Comparison of ENCODE assay signal across 8 mouse cellular contexts in the genomic region with DNA sequence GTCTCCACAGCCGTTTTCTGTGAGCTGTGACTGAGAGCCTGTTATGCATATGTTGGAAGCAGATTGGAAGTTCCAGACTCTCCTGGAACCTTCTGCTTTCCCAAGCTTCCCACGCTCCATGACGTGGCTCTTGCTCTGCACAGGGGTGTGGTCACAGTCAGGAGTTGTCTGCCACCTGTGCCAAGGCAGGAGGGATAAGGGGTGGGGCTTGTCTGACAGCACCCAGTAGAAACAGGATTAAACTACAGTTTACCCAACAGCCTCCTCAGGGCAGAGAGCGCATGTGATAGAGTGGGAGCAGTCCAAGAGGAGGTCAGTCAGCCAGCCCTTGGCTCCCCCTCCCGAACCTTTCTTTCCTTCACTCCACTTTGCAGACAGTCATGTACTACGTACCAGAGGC. TPM values are rescaled to one million over a fixed set of nuclear protein-coding genes. Genes with fewer than 3 reads are reported as not detected.
DNase-seq lines count a peak whose midpoint lies in the region; ATAC-seq and TF ChIP-seq lines count a peak whose summit lies in the region.

No protein-coding gene starts in this region.

- TF ChIP-seq EP300 in MEL (IDR thresholded peaks at IDR 0.05; ENCODE audit: low read depth in 1 of 2, low read length in 2 of 2): no peak

- H3K9ac ChIP-seq in MEL (ENCODE audit: control insufficient read depth, low read depth, low read length, poor library complexity, severe bottlenecking): no peak overlapping the region
- no peak overlapping the region for H3K9ac ChIP-seq in kidney, embryonic 14.5 days (ENCODE audit: low read depth, low read length)
- no peak overlapping the region for H3K9ac ChIP-seq in neural tube, embryonic 15.5 days (replicated peaks)

- no peak for TF ChIP-seq CTCF in cerebellum, adult 2 months (IDR thresholded peaks at IDR 0.05; ENCODE audit: borderline replicate concordance, insufficient read depth, low read depth, low read length)
- TF ChIP-seq CTCF in MEL (IDR thresholded peaks at IDR 0.05 in 2 of 3, conservative IDR thresholded peaks at IDR 0.05 in 1 of 3; ENCODE audit: control insufficient read depth in 1 of 3, insufficient read depth in 1 of 3, low read depth in 2 of 3, low read length in 3 of 3, poor library complexity in 1 of 3, severe bottlenecking in 1 of 3): no peak
- TF ChIP-seq CTCF in lung, adult 2 months (IDR thresholded peaks at IDR 0.05; ENCODE audit: insufficient read depth, low read length): no peak
- no peak for TF ChIP-seq CTCF in testis, adult 2 months (IDR thresholded peaks at IDR 0.05; ENCODE audit: control insufficient read depth, insufficient read depth, insufficient replicate concordance, low read depth, low read length)

- peaks cover 0 to 6% of the 10 kb centered on the region in 2 experiments; a peak in 2 of 4 replicates for H3K36me3 ChIP-seq in MEL (ENCODE audit: control insufficient read depth in 1 of 2, insufficient read depth in 2 of 2, low read length in 2 of 2)
- H3K36me3 ChIP-seq in kidney, embryonic 14.5 days (ENCODE audit: control insufficient read depth, insufficient read depth, low read length): no peaks in the 10 kb centered on the region
- no peaks in the 10 kb centered on the region for H3K36me3 ChIP-seq in testis, adult 2 months (ENCODE audit: control insufficient read depth, insufficient read depth, low read length)
- 0 out of 2 replicates have a peak, but pooled peaks cover 5% of the 10 kb centered on the region for H3K36me3 ChIP-seq in neural tube, embryonic 15.5 days

- no peak overlapping the region for H3K27ac ChIP-seq in cerebellum, adult 2 months (ENCODE audit: insufficient read depth, low read length)
- H3K27ac ChIP-seq in MEL (ENCODE audit: control insufficient read depth, low read depth, low read length): no peak overlapping the region
- H3K27ac ChIP-seq in kidney, embryonic 14.5 days (ENCODE audit: low read depth, low read length): no peak overlapping the region
- peak overlapping the region; percentile 23; the same call in 1 of the 2 replicates for H3K27ac ChIP-seq in testis, adult 2 months (ENCODE audit: control insufficient read depth, insufficient read depth, low read depth, low read length)
- H3K27ac ChIP-seq in neural tube, embryonic 15.5 days (replicated peaks): no peak overlapping the region

- peaks cover 39% of the 10 kb centered on the region for H3K4me1 ChIP-seq in cerebellum, adult 2 months (ENCODE audit: control insufficient read depth, insufficient read depth, low read length)
- H3K4me1 ChIP-seq in MEL (ENCODE audit: control insufficient read depth in 1 of 2, insufficient read depth in 2 of 2, low read length in 2 of 2): peaks cover 5 to 11% of the 10 kb centered on the region in 2 experiments
- peaks cover 22% of the 10 kb centered on the region for H3K4me1 ChIP-seq in kidney, embryonic 14.5 days (ENCODE audit: control insufficient read depth, insufficient read depth, low read length)
- H3K4me1 ChIP-seq in lung, adult 2 months (ENCODE audit: control insufficient read depth, insufficient read depth, low read length): peaks cover 29% of the 10 kb centered on the region
- peaks cover 6% of the 10 kb centered on the region for H3K4me1 ChIP-seq in testis, adult 2 months (ENCODE audit: control insufficient read depth, insufficient read depth, low read length)
- H3K4me1 ChIP-seq in neural tube, embryonic 15.5 days: peaks cover 66% of the 10 kb centered on the region

- H3K4me3 ChIP-seq in cerebellum, adult 2 months (replicated peaks; ENCODE audit: insufficient read depth, low read depth, low read length): no peak overlapping the region
- no peak overlapping the region for H3K4me3 ChIP-seq in MEL (ENCODE audit: control insufficient read depth in 1 of 2, insufficient read depth in 1 of 2, low read depth in 2 of 2, low read length in 2 of 2)
- H3K4me3 ChIP-seq in kidney, embryonic 14.5 days (ENCODE audit: low read length): no peak overlapping the region
- no peak overlapping the region for H3K4me3 ChIP-seq in lung, adult 2 months (replicated peaks; ENCODE audit: extremely low read depth, low read depth, low read length)
- H3K4me3 ChIP-seq in testis, adult 2 months (ENCODE audit: control insufficient read depth, low read depth, low read length): no peak overlapping the region
- H3K4me3 ChIP-seq in neural tube, embryonic 15.5 days (replicated peaks): no peak overlapping the region

- 22% methylated on average over 6 of the region's 6 CpGs for whole genome bisulfite sequencing in cerebellum, adult 2 months
- WGBS in kidney, embryonic 14.5 days: 67% methylated on average over 6 of the region's 6 CpGs
- WGBS in lung, adult 2 months: 34% methylated on average over 6 of the region's 6 CpGs
- 81% methylated on average over 6 of the region's 6 CpGs for WGBS in neural tube, embryonic 15.5 days

- no peak for TF ChIP-seq RAD21 in MEL (IDR thresholded peaks at IDR 0.05; ENCODE audit: low read depth, low read length)

- H3K9me3 ChIP-seq in MEL (replicated peaks; ENCODE audit: insufficient read depth, low read length): no peaks in the 10 kb centered on the region
- H3K9me3 ChIP-seq in kidney, embryonic 14.5 days (ENCODE audit: control insufficient read depth, low read length): no peaks in the 10 kb centered on the region
- H3K9me3 ChIP-seq in neural tube, embryonic 15.5 days (replicated peaks): no peaks in the 10 kb centered on the region

- no peak overlapping the region for H3K4me2 ChIP-seq in kidney, embryonic 14.5 days (replicated peaks; ENCODE audit: low read depth, low read length)
- H3K4me2 ChIP-seq in neural tube, embryonic 15.5 days: no peak overlapping the region

- H3K79me2 ChIP-seq in MEL (ENCODE audit: control insufficient read depth, insufficient read depth, low read length, poor library complexity): no peaks in the 10 kb centered on the region; the same call in 1 of the 2 replicates

- ATAC-seq in kidney, embryonic 14.5 days (ENCODE audit: low FRiP score, low TSS enrichment): peak; percentile 17; the same call in 1 of the 2 replicates
- no peak for ATAC-seq in neural tube, embryonic 15.5 days (ENCODE audit: low FRiP score)

- DNase-seq in cerebellum, adult 2 months: peak; percentile 49 to 67
- DNase-seq in cerebellum, postnatal 4 days (ENCODE audit: low spot score in 2 of 2): no peak
- peak; percentile 64 for DNase-seq in MEL (ENCODE audit: low read depth, low spot score)
- DNase-seq in gastrocnemius, postnatal 25 days: peak; percentile 81
- peak; percentile 75 for DNase-seq in lung, adult 2 months

- no peak for TF ChIP-seq POLR2A in cerebellum, adult 2 months (IDR thresholded peaks at IDR 0.05; ENCODE audit: borderline replicate concordance, insufficient read depth, low read length)
- no peak for TF ChIP-seq POLR2A in MEL (IDR thresholded peaks at IDR 0.05; ENCODE audit: control insufficient read depth in 1 of 2, insufficient read depth in 1 of 2, low read depth in 1 of 2, low read length in 2 of 2, poor library complexity in 1 of 2)
- no peak for TF ChIP-seq POLR2A in lung, adult 2 months (IDR thresholded peaks at IDR 0.05; ENCODE audit: borderline replicate concordance, extremely low read depth, low read depth, low read length)
- no peak for TF ChIP-seq POLR2A in testis, adult 2 months (IDR thresholded peaks at IDR 0.05; ENCODE audit: control insufficient read depth, low read depth, low read length)

- no peaks in the 10 kb centered on the region for H3K27me3 ChIP-seq in cerebellum, adult 2 months (ENCODE audit: control insufficient read depth, insufficient read depth, low read length)
- H3K27me3 ChIP-seq in MEL (ENCODE audit: control insufficient read depth in 1 of 2, insufficient read depth in 2 of 2, low read length in 2 of 2): no peaks in the 10 kb centered on the region
- no peaks in the 10 kb centered on the region for H3K27me3 ChIP-seq in kidney, embryonic 14.5 days (ENCODE audit: control insufficient read depth, insufficient read depth, low read length)
- H3K27me3 ChIP-seq in testis, adult 2 months (ENCODE audit: control insufficient read depth, insufficient read depth, low read length): no peaks in the 10 kb centered on the region
- H3K27me3 ChIP-seq in neural tube, embryonic 15.5 days (replicated peaks): no peaks in the 10 kb centered on the region

TF ChIP-seq in MEL, 35 proteins besides CTCF, POLR2A, EP300 and RAD21:
- TF ChIP-seq BHLHE40 (IDR thresholded peaks at IDR 0.05; ENCODE audit: borderline replicate concordance, low read depth, low read length) (no peak), SIN3A (IDR thresholded peaks at IDR 0.05; ENCODE audit: low read length) (0 out of 2 replicates have a peak, but pooled peaks have one; percentile 32), CHD1 (IDR thresholded peaks at IDR 0.05; ENCODE audit: low read depth, low read length) (no peak), ETS1 (IDR thresholded peaks at IDR 0.05; ENCODE audit: low read depth, low read length) (peak; percentile 16; the same call in 1 of the 2 replicates), USF2 (IDR thresholded peaks at IDR 0.05; ENCODE audit: borderline replicate concordance in 1 of 2, insufficient read depth in 1 of 2, low read depth in 1 of 2, low read length in 2 of 2) (no peak), POLR2AphosphoS2 (IDR thresholded peaks at IDR 0.05; ENCODE audit: low read length) (no peak), ZMIZ1 (IDR thresholded peaks at IDR 0.05; ENCODE audit: low read depth, low read length) (no peak), JUND (IDR thresholded peaks at IDR 0.05; ENCODE audit: low read depth, low read length) (no peak), MXI1 (IDR thresholded peaks at IDR 0.05; ENCODE audit: low read depth, low read length) (0 out of 2 replicates have a peak, but pooled peaks have one; percentile 16), USF1 (IDR thresholded peaks at IDR 0.05; ENCODE audit: low read depth, low read length) (no peak)

RNA-seq across cellular contexts. Expression of gene Myl9, which starts 43.1 kb away (rescaled TPM):
- 39.2 and 40.0 TPM in 2 replicates for polyA plus RNA-seq in cerebellum, adult 2 months (2012; rRNA removed)
- 1.2 and 2.8 TPM in 2 replicates for total RNA-seq in MEL (2012; rRNA removed)
- 1 to 10 TPM in 1 of 2 experiments, not detected in 1; 1.3 TPM for polyA plus RNA-seq in MEL (2012; ENCODE audit: insufficient read depth in 1 of 2, insufficient read length in 2 of 2, low read depth in 1 of 2, low replicate concordance in 2 of 2, missing spikeins in 1 of 2)
- 10 to 100 TPM; 63.4 to 81.7 TPM for total RNA-seq in gastrocnemius, postnatal 25 days (2021)
- polyA plus RNA-seq in kidney, embryonic 14.5 days (2014; fragmentation: Nextera tagmentation; extraction: Ambion mirVana): 218 and 250 TPM in 2 replicates
- polyA plus RNA-seq in lung, adult 2 months (2012; rRNA removed): 174 and 258 TPM in 2 replicates
- 68.0 and 106 TPM in 2 replicates for polyA plus RNA-seq in testis, adult 2 months (2012; rRNA removed)
- 40.8 and 169 TPM in 2 replicates for polyA plus RNA-seq in neural tube, embryonic 15.5 days (2015; fragmentation: Nextera tagmentation; extraction: Ambion mirVana)

Comparison
In these comparisons a context has a peak if more than half of its experiments do, and no peak if none do; other contexts are left out.
1. DNase-seq: peak in cerebellum, adult 2 months (2 of 2), MEL (single experiment), gastrocnemius, postnatal 25 days (single experiment) and lung, adult 2 months (single experiment); none in cerebellum, postnatal 4 days (0 of 2).
2. RNA of gene Myl9, which starts 43.1 kb away (polyA plus RNA-seq): 174 to 258 TPM in lung, adult 2 months, 218 to 250 TPM in kidney, embryonic 14.5 days, 68.0 to 106 TPM in testis, adult 2 months, 40.8 to 169 TPM in neural tube, embryonic 15.5 days and 39.2 to 40.0 TPM in cerebellum, adult 2 months; 1.3 TPM in MEL; every median in the first group is over 10 times any median in the second.